Mouse (Mus musculus) layer of hippocampus, postnatal 36 days (tissue): ENCODE results near the gene Kcnj12. TPM values are rescaled to one million over a fixed set of nuclear protein-coding genes. Genes with fewer than 3 reads are reported as not detected.

ENCODE experiments used
- DNase-seq, 2 experiments: peaks; one replicate each; pipeline ENCODE4 v3.0.0; 2022
- total RNA-seq, 2 experiments: library from RNA; stranded (reverse); gene quantifications; 2 replicates each; pipeline ENCODE4 v1.2.3; 2021

Kcnj12 gene
- total RNA-seq, 2 experiments from 2014 or later, result 6.0 to 6.9 TPM

DNA sequence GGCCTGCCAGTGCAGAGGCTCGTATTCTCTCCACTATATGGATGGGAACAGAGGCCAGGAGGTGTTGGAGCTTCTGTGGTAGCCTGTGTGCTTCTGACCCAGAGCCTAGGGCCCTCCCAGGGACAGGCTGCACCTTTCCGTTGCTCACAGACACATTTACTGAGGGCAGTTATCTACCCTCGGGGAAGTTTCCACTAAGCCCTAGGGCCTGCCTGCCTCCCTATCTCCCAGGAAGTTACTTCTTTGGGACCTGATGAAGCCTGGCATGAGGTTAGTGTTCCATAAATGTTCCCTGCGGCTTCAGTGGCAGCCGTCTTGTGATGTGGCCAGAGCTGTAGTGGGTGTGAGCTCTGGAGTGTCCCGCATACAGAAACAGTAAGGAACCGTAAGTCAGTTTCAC is 3.2 kb downstream of the Kcnj12 start:
- DNase-seq, result no peak

DNA sequence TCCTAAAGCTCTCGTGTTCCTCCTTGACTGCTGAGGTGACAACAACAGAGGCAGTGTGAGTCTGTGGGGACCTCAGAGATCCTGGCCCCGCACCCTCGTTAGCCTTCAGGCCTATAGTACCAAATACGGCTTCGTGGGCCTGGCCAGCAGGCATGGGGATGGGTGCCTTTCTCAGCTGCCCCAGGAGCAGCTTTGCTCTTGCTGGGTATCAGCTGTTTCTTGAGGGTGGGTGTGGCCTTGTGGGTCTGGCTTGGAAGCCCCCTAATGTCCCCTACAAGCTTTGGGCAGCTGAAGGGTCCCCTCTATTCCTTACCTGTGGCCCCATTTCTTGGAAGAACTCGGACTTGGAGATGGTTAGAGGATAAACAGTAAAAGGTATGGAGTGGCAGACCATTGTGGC is 4.0 kb downstream of the Kcnj12 start:
- no peak for DNase-seq

DNA sequence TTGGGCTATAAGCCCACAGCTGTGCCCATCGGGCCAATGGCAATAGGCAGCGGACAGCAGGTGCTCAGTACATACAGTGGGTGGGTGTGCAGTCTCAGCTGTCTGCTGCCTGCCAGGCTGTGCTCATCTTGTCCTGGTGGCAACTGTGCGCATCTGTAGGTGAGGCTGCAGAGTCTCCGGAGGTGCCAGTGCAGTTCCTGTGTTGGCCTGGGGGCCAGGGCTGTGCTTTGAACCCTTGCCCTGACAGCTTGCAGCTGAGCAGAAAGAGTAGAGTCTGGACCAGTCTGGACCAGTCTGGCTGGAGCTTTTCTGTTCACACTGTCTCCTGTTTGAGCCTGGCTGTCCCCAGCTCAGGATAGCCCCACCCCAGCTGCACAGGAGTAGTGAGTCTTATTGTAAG is 4.8 kb downstream of the Kcnj12 start:
- DNase-seq, result no peak

DNA sequence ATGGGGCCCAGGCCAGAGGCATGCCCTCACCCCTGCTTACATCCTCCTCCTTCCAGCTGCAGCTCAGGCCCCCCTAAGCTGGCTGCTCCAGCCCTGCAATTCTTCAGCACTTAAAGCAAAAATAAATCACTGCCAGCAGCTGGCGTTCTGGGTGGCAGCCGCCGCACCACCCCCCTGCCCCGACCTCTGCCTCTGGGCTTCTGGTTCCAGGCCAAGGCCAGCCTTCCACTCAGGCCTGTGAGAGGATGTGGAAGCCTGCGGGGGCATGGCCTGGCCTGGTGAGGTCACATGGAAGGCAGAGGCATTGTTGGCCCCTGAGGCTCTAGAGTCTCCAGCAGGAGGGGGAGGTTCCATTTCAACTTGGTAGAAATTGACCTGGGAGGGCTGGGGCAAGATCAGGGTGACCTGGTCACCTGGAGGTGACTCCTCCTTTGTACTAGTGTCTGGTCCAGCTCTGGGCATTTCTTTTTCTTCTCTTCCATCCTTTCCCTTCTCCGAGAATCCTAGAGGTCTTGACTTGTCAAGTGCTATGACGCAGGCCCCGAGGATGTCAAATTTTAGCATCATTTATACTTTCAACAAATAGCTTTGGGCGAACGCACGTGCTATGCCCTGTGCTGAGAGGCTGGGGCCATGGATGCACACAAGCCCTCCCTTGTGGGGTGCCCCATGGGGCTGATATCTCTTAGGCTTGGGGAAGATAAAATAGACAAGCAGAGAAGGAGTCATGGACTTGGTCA is 6.0 kb downstream of the Kcnj12 start:
- DNase-seq, result no peak

DNA sequence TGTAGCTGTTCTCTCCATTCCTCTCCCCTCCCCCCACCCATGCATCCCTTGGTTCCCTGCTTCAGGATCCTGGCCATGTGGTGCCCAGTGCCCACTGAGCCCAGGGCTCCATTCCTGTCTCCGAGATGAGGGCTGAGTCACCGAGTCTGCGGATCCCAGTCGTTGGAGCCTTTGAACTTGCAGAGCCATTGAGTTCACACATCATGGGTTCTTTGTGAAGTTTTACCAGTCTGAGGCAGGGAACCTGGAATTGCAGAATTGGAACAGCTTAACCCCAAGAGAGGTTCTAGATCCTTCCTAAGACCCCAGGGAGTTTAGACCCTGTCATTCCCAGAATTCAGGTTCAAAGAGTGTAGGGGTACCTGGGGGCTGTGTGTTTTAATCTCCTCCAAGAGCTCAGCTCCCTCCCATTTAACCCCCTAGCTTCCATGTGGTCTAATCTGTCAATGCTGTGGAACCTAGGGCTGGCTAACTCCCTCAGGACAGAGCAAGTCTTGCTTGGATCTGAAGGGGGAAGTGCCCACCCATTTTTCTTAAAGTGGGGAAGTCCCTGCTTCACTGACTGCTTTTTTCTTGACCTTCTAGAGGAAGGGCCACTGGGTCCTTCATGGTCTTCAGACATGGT is 6.9 kb downstream of the Kcnj12 start:
- DNase-seq, result no peak

DNA sequence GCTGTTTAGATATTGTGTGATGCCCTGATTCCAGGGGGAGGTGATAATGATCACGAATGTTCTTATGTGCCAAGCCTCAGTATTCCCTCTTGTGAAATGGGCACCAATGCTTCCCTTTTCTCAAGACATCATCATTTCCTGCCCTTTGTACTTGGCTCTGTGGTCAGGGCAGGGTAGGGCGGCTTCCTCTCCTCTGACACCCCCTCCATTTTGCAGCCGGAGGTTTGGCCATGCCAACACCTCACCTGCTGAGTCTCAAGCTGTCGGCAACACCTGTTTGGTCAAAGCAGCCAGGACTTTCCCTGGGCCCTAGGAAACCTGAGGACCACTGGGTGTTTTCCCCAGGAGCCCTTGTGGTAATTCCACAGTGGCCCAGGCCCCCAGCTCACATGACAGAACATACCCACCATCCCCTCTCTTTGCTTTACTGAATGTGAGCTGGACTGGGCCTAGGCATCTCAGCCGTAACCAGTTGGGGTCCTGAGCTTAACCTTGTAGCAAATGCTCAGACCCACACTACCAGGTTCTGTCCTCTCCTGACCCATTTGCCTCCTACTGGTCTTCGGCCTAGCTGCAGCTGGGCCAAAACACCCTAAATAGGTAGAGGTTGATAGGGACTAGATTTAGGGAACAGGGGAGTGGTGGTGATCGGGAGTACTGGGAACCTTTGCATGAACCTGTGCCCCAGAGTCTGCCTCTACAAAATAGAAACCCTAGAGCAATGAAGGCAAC is 7.7 kb downstream of the Kcnj12 start:
- DNase-seq, result no peak

DNA sequence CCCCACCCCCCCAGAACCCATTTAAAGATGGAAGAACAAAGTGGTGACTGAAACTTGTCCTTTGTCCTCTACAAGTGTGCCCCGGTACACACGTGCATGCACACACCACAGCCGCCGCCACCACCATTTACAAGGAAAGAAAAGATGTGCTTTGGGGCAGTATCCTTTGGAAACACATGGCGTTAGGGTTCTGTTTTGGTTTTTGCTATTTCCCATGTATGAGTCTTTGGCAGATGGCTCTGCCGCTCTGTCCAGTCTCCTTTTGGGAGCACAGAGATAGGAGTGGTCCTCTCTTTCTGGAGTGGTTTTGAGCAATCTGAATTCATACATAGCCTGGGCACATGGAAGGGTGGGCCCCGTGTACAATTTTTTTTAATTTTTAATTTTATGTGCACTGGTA is 8.8 kb downstream of the Kcnj12 start:
- no peak for DNase-seq

DNA sequence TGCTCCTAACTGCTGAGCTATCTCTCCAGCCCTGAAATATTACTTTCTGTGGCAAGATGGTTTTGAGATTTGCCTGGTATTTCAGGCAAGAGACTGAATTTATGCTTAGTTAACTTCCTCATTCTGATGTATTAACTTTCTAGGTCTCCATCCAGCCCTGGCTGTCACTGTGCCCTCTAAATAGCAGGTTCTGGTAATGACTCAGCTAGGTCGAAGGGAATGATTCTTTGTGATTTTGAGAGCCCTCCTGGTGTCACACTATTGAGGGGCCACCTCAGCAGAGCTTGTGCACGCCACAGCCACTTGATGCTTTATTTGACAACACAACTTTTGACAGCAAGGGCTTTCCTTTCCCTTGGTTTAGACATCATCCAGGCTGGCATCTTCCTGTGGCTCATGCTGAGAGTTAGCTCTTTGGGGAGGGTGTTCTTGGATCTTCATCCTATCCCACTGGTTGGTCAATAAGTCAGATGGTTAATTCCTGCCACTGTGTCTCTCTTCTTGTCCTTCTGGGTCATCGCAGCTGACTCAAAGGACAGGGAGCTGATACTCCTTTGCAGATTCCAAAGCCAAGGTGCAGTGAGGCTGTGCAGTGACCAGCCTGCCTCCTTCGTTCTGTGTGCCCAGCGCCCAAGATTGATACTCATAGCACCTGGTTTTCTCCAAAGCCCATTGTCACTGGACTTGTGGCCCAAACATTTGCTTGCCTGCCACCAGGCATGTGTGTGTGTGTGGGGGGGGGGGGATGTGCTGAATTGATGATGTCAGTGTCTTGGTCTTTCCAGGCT is 9.5 kb downstream of the Kcnj12 start:
- DNase-seq, result no peak

DNA sequence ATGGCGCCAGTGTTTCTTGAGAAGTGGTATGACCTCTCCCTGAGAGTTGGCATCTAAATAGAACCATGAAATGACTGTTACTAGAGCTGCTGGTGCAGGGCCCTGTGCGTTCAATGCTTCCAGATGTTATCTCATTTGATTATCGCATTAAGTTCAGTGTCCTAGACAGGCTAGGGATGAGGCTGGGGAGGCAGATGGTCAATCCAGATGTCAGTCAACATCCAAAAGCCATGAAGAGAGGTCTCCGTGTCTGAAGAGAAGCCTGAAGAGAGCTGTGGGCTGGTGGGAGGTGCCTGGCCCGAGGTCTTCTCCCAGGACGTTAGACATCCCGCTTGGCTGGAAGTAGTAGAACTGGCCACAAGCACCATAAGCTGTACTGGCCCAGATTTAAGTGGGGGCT is 10.1 kb downstream of the Kcnj12 start:
- DNase-seq, result no peak

DNA sequence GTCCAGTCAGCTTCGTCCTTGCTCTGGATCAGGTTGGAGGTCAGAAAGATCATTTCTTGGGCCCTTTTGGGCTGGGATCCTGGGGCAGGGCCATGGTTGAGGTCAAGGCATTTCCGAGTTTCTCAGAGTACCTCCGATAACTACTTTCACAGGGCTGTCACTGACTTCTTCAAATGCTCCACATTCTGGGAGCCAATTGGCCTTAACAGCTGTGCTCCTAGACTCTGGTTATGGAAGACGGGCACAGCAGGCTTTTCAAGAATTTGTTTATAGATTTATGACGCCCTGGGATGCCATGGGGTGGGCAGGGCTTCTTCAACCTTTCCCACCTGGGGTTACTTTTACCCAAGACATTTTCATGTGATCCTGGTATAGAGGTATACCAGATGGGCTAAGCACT is 10.8 kb downstream of the Kcnj12 start:
- no peak for DNase-seq

DNA sequence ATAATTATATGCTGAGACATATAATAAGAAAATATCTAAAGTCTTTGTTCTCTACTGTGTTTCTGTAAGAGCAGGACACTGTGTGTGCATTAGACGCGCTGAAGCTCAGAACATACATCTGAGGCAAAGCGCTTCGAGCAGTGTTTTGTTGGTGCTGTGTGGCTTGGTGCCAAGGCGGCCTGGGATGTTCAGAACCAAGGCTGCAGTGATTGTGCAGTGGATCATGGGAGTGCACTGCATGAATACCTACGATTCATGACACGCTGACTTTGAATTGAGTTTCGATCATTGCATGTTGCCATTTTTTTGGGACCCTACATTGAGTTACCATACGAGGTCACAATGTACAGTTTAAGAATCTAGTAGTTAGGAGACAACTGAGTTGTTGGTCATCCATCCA is 14.3 kb downstream of the Kcnj12 start:
- DNase-seq, result no peak

DNA sequence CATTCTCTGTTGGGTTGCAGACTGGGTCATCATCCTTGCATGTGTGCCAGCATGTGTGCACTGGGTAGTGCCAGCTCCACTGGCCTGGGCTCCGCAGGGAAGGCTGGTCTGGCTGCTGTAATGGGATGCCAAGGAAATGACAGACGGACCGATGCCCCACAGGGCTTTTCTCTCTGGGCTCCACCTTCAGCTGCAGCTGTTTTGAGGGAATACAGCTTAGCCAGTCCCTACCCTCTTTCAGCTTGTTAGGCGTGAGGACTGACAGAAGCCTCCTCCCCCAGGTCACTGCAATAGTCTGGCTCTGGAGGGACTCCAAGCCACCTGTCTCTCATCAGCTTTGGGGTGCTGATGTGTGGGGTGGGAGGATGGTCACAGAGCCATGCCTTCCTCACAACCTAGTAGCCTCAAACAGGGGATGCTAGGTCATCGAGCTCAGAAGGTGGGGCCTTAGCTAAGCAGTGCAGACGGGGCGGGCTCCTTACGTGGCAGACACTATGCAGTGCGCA is 16.0 kb downstream of the Kcnj12 start:
- no peak for DNase-seq

DNA sequence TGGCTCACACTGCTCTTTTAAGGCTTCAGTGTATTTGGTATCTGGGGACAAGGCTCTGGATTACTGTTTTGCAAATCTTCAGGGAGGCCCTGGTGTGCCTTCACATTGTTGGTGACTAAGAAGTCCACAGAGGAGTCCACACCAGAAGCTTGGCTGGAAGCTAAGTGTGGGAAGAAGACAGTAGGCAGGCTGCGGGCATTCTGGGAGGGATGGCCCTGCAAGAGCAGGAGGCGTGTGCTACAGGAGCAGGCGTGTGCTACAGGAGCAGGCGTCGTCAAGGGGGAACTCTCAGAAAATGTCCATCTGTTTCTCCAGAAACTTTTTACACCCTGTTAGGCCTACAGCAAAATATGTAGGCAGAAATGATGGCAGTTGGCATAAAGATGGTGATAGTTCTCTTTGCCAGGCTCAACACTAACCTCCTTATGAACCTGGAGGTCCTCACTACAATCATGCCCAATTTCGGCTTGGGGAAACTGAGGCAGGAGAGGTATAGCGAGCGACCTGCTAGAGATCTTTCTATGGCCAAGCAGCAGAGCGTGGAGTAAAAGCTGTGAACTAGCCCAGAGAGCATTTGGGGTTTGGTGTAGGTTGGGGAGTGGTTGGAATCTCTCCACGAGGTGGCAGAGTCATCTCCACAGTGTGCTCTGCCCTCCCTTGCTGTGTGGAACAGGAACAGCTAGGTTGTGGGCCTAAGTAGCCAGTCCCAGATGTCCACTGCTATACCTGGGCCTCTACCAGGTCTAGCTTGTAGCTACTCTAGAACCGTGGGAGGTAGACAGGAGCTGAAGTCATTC is 18.7 kb downstream of the Kcnj12 start:
- no peak for DNase-seq

DNA sequence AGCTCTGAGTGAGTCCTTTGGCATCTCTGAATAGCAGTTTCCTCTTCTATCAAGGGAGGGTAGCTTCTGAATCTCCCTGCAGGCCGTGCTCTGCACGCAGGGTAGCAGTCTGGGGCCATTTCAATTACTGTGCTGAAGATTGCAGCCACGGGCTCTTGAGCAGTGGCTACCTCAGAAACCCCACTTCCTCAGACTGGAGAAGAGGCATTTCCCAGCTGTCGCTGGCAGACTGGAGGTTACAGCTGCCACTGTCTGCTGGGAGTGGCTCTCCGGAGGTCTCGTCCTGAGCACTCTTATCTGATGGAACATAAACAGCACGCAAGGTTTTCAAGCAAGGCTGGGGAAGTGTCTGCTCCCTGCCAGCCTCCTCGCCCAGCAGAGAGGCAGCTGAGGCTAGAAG is 20.2 kb downstream of the Kcnj12 start:
- no peak for DNase-seq

DNA sequence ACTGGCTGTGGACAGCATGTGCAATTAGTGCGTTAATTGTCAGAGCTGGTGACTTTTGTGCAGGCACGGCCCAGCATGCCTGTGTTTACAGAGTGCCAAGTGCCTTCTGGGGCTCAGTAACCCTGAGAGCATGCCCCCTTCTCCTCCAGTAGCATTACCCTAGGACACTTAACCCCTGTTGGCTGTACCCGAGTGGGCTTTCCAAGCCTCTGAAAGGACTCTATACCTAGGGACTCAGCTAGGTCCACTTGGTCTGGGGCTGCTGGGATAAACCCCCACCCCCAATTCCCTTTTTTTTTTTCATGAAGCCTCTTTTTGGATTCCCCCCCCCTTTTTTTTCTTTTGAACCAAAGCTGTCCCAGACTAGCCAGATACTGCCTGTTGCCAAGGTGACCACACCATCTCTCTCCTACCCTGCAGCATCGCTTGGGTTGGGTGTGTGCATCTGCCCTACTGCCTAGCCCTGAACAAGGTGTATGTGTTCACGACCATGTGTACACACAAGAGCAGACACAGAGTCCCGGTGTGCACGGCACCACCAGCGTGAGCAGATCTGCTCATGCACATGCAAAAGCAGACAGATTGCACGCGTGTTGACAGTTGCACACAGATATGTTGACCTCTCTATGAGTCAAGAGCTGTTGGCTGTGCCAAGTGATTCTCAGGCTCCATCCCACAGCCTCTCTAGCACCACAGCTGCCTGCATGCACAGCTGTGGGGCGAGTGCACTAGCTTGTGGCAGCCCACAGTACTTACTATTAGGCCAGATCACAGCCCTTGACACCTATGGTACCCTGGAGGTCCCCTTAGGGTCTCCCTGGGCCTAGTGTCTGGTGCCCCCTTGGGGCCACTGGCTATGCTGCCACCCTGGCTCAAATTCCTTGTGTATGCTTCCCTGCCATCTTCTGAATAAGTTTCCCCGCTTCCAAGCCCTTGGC is 21.0 kb downstream of the Kcnj12 start:
- DNase-seq, result no peak

DNA sequence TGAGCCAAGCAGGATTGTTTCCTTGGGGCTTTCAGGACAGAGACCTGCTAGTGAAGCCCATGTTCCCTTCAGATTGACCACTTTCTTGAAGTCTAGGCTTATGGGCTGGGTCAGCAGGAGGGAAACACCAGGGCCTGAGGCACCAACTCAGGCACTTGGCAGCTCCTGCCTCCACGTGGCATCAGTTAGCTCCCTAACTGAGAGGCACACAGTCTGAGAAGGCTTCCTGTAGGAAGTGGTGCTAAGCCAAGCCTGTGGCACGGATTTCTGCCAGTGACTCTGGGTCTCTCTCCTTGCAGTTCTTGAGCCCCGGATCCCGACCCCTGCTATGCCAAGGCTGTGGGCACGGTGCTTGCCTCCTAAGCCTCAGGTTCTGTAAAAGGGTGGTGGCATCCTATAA is 22.4 kb downstream of the Kcnj12 start:
- no peak for DNase-seq

DNA sequence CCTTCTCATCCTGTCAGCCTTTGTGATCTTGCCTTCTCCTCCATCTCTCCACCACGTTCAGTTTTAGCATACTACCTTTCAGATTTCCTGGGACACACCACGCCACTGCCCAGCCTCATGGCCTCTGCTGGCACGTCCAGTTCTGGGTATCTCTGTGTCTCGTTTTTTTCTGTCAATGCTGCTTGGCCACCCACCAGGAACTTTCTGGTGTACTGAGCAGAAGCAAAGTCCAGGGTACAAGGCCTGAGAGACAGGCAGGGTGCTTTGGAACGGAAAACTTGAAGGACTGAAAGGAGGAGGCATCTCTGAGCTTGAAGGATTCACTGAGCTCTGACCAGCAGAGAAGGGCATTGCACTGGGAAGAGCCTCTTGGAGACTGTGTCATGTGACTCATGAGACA is 25.1 kb downstream of the Kcnj12 start:
- no peak for DNase-seq

DNA sequence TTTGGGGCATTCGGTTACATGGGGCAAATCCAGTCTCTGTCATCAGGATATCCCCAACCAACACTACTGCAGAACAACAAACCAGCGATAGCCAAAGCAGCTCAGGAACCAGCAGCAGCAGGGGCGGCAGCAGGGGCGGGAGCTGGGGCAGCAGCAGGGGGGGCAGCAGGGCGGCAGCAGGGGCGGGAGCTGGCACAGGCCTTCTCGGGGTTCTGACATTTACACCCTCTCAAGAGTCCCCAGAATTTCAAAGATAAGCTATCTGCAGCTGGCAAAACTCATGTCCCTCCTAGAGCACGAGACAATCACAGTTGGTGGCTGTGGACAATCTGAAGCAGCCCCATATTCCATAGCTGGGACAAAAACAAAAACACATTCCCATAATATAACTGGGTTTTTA is 28.8 kb downstream of the Kcnj12 start:
- no peak for DNase-seq

DNA sequence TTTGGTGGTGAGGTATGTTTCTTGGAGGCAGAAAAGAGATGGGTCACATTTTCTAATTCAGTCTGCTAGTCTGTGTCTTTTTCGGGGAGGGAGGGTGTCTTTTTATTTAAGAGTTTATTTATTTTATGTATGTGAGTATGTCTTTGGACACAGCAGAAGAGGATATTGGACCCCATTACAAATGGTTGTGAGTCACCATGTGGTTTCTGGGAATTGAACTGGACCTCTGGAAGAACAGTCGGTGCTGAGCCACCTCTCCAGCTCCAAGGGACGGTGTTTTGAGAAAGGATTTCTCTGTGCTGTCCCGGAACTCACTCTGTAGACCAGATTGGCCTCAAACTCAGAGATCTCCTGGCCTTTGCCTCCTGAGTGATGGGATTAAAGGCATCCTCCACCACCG is 34.5 kb downstream of the Kcnj12 start:
- DNase-seq, result no peak

DNA sequence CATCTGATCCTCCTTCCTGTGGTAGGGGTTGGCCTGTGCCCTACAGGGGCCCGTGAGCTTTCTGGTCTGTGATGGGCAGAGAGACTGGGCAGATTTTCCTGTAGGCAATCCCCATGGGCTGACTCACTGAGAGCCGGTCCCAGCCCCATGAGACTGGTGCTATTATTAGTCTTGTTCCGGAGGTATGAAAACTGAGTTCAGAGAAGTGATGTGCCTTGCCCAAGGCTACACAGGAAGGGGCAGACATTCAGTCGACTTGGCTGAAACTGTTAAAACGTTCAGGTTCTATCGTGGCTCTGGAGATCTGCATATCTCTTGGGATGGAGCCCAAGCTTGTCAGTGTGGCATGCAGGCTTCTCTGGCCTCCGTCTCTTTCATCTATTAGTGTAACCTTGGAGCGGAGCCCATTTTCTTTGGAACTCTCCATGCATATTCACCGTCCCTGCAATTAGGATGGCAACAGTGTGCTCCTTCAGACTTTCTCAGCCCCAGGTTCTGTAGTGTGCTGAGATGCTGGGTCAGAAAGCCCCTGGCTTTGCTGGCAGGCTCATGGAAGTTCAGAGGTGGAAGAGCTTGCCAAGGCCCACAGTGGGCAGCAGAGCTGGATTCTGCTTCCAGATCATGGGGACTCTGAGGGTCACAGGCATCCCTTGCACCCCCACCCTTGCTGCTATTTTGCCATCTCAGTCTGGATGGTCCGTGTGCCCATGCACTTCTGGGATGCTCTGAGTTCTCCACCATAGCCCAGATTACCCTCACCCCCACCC is 37.5 kb downstream of the Kcnj12 start:
- DNase-seq, result no peak
